Mouse (Mus musculus): ENCODE measurements around the gene Wrb. TPM values are rescaled to one million over a fixed set of nuclear protein-coding genes. Genes with fewer than 3 reads are reported as not detected.

Wrb gene
- polyA plus RNA-seq, 1 experiment = 4.1 TPM

DNA sequence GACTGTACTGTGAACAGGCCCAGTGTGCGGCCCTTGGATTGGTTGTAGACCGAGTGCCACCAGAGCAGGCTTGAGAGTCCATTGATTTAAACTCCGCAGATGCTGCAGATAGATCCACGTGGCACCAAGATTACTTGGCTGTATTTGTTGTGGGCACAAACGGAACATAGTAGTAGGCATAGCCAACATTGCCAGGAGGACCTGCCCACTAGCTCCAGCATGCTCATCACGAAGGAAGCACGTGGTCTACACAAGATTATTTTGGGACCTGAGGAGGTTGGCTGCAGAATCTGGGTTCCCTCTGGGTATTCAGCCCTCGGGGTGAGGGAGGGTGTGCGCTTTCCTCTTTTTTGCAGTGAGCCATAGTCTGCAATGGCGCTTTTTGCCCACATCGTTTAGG lies 12.0 kb downstream of the Wrb start:
- peaks cover 8% of the 10 kb centered on the region for H3K9me3 ChIP-seq
- H3K36me3 ChIP-seq (replicated peaks; ENCODE audit: low read length) = peaks cover 63% of the 10 kb centered on the region
- H3K27me3 ChIP-seq (replicated peaks) = peaks cover 11% of the 10 kb centered on the region
- H3K4me1 ChIP-seq = peaks cover 14% of the 10 kb centered on the region
- TF ChIP-seq FLI1 (IDR thresholded peaks at IDR 0.05; ENCODE audit: low read length) (no peak), GATA1 (IDR thresholded peaks at IDR 0.05; ENCODE audit: borderline replicate concordance, low read length) (no peak)
- no peak overlapping the region for H3K4me3 ChIP-seq (replicated peaks)

DNA sequence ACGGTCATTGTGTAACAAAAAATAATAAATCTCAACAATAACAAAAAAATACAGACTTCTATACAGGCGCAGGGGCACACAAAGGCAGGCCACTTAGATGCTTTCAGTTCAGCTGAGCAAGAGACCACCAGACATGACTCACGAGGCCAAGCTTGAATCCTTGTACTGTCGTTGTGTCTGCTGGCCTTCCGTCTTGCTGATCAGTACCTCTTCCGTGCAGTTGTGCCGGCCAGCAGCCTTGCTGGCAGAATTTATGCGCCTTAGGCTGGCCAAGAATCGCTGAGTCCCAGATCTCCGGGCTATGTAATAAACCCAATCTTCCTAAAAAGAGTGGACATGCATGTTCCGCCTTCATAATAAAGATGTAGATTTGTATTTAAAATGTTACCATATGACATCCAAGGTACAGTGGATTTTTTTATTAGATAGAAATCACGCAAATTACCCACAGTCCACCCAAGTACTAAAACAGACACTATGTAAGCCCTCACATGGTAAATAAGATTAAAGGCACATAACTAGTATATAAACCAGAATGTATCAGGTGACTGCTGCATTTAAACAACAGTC lies 13.4 kb downstream of the Wrb start:
- TF ChIP-seq FLI1 (IDR thresholded peaks at IDR 0.05; ENCODE audit: low read length) (no peak), GATA1 (IDR thresholded peaks at IDR 0.05; ENCODE audit: borderline replicate concordance, low read length) (no peak)
- peaks cover 16% of the 10 kb centered on the region for H3K27me3 ChIP-seq (replicated peaks)
- H3K36me3 ChIP-seq (replicated peaks; ENCODE audit: low read length) = peaks cover 50% of the 10 kb centered on the region
- peaks cover 8% of the 10 kb centered on the region for H3K9me3 ChIP-seq
- peaks cover 14% of the 10 kb centered on the region for H3K4me1 ChIP-seq
- H3K4me3 ChIP-seq (replicated peaks) = no peak overlapping the region

DNA sequence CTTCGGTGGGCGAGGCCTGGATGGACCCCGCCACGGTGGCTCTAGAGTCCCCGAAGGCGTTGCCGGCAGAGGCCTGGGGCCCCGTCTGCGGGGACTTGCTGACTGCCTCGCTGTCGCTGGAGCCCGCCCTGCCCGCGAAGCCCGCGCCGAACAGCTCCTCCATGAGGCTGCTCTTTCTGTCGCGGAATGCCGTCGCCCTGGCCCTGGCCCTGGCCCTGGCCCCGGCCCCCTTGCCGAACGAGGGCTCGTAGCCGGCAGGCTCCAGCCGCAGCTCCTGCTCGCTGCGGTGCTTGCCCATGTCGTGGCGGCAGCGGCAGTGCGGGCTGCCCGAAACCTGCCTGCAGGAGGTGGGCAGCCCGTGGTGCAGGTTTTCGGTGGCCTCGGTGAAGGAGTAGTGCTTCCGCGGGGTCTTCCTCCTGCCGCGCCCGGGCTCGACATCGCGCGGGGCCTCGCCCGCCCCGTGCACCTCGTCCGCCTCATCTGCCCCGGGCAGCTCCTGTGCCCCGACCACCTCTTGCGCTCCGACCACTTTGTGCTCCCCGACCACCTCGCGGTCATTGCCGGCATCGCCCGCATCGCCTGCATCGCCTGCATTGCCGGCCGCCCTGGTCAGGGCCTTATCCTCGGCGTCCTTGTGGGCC lies 14.0 kb downstream of the Wrb start:
- TF ChIP-seq GATA1 (IDR thresholded peaks at IDR 0.05; ENCODE audit: borderline replicate concordance, low read length) (no peak), FLI1 (IDR thresholded peaks at IDR 0.05; ENCODE audit: low read length) (no peak)
- Histone ChIP-seq H3K4me3 (replicated peaks) (peak overlapping the region; percentile 77), H3K36me3 (replicated peaks; ENCODE audit: low read length) (peaks cover 44% of the 10 kb centered on the region), H3K27me3 (replicated peaks) (peaks cover 16% of the 10 kb centered on the region), H3K4me1 (peaks cover 14% of the 10 kb centered on the region), H3K9me3 (peaks cover 8% of the 10 kb centered on the region)

DNA sequence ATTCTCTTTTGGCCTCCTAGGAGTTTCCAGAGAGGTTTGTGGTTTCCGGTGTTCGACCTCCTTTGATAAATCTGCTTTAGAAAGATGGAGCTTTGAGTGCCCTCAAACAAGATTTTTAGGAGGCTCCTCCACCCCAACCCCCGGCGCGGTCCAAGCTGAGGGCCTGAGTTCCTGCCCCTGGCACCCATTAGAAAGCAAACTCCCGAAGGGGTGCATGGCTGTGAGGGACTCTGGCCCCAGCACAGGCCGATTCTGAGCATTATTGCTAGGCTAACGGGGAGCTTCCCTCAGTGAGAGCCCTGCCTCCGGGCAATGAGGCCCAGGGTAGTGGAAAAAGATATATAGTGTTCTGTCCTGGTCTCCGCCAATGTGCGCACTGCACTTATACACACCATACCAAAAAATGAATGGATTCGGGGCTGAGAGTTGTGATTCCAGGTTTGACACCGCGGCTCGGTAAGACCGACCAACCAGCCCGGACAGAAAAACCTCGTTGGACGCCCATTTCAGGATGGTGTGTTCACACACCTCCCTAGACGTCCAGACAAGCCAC lies 14.7 kb downstream of the Wrb start:
- Histone ChIP-seq H3K4me3 (replicated peaks) (no peak overlapping the region), H3K36me3 (replicated peaks; ENCODE audit: low read length) (peaks cover 39% of the 10 kb centered on the region), H3K9me3 (peaks cover 8% of the 10 kb centered on the region), H3K4me1 (peaks cover 14% of the 10 kb centered on the region), H3K27me3 (replicated peaks) (peaks cover 16% of the 10 kb centered on the region)
- no peak for TF ChIP-seq GATA1 (IDR thresholded peaks at IDR 0.05; ENCODE audit: borderline replicate concordance, low read length)
- no peak for TF ChIP-seq FLI1 (IDR thresholded peaks at IDR 0.05; ENCODE audit: low read length)

DNA sequence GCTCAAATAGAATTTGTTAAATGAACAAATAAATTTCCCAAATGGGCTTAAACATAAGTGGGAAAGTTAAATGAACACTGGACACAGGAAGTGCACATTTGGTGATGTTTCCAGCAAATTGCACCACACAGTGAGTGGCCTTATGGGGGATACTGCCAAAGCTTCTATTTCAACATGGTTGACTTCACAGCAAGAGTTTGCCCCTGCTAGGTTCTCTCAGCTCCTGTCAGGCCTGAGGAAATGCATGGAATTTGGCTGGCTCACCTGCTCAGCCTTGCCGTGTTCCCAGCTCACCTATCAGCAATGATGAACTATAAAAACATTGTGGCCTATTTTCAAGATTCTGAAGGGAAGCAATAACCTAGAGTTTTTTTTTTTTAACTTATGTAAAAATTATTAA lies 15.7 kb downstream of the Wrb start:
- Histone ChIP-seq H3K4me3 (replicated peaks) (no peak overlapping the region), H3K36me3 (replicated peaks; ENCODE audit: low read length) (peaks cover 29% of the 10 kb centered on the region), H3K9me3 (peaks cover 8% of the 10 kb centered on the region), H3K27me3 (replicated peaks) (peaks cover 16% of the 10 kb centered on the region), H3K4me1 (peaks cover 14% of the 10 kb centered on the region)
- TF ChIP-seq GATA1 (IDR thresholded peaks at IDR 0.05; ENCODE audit: borderline replicate concordance, low read length) (no peak), FLI1 (IDR thresholded peaks at IDR 0.05; ENCODE audit: low read length) (no peak)

GRCm38 (mm10) chr16:96161336-96161735 lies 16.1 kb downstream of the Wrb start:
- Histone ChIP-seq H3K9me3 (peaks cover 10% of the 10 kb centered on the region), H3K4me1 (peaks cover 14% of the 10 kb centered on the region), H3K36me3 (replicated peaks; ENCODE audit: low read length) (peaks cover 26% of the 10 kb centered on the region), H3K27me3 (replicated peaks) (peaks cover 19% of the 10 kb centered on the region), H3K4me3 (replicated peaks) (no peak overlapping the region)
- TF ChIP-seq FLI1 (IDR thresholded peaks at IDR 0.05; ENCODE audit: low read length) = no peak
- no peak for TF ChIP-seq GATA1 (IDR thresholded peaks at IDR 0.05; ENCODE audit: borderline replicate concordance, low read length)

DNA sequence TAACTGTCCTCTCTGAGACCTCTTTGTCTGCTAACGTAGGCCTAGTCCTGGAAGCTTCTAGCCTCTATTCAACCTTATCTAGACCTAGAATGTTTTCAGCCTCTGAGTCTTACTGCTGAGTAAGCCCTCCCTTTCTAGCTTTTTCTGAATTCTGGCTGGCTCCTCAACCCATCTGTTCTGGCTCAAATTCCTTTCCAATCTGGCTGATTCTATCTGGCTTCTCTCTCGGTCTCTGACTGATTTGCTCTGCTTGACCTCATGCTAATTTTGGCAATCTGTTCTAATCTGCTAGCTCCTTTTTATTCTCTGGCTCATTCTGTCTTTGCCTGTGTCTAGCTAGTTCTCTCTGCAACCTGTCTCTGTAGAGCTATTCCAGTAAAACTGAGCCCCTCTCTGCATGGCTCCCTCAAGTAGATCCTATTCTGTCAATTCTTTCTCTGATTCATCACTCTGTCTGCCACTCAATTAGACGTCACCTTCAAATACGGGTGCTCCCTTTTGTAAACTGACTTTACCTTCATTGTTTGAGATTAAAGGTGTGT lies 20.6 kb downstream of the Wrb start:
- Histone ChIP-seq H3K27me3 (replicated peaks) (peaks cover 11% of the 10 kb centered on the region), H3K36me3 (replicated peaks; ENCODE audit: low read length) (no peaks in the 10 kb centered on the region), H3K4me3 (replicated peaks) (no peak overlapping the region), H3K9me3 (peaks cover 10% of the 10 kb centered on the region; the same call in 1 of the 2 replicates), H3K4me1 (peaks cover 5% of the 10 kb centered on the region)
- TF ChIP-seq GATA1 (IDR thresholded peaks at IDR 0.05; ENCODE audit: borderline replicate concordance, low read length) (no peak), FLI1 (IDR thresholded peaks at IDR 0.05; ENCODE audit: low read length) (no peak)

DNA sequence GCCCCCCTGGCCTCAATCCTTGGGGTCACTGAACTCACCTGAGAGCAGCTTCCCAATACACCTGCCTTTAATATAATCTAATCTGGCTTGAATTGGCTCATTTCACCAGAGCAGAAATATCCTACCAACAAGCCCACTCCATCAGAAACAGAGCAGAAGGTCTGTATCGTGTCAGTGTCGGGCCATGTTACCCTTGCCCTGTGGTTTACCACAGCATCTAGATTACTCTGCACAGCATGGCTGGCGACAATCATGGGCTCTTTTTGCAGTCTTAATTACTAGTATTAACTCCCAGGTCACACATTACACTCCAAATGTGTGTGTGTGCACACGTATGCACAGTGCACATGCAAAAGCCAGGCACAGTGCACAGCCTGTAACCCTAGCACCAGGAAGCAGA lies 23.6 kb downstream of the Wrb start:
- Histone ChIP-seq H3K27me3 (replicated peaks) (peaks cover 9% of the 10 kb centered on the region), H3K4me3 (replicated peaks) (no peak overlapping the region), H3K4me1 (peaks cover 5% of the 10 kb centered on the region), H3K36me3 (replicated peaks; ENCODE audit: low read length) (no peaks in the 10 kb centered on the region), H3K9me3 (peaks cover 10% of the 10 kb centered on the region; the same call in 1 of the 2 replicates)
- TF ChIP-seq GATA1 (IDR thresholded peaks at IDR 0.05; ENCODE audit: borderline replicate concordance, low read length) (no peak), FLI1 (IDR thresholded peaks at IDR 0.05; ENCODE audit: low read length) (no peak)

DNA sequence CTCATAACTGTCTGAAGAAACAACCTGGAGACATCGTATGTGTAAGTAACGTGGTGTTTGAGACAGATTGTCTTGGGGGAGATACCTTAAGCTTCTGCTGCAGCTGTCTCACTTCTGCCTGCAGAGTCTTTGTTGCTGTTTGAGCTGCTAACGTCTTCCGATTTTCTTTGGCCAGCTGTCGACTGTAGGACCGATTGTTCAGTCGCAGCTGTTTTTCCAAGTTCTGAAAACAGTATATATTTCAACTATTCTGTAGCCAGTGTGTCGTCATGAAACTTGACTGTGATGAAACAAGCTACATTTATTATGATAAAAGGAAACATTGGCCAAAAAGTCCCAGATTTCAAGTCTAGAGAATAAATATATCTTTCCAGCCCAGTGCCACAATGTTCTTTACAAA lies 28.4 kb downstream of the Wrb start:
- Histone ChIP-seq H3K9me3 (peaks cover 8% of the 10 kb centered on the region), H3K36me3 (replicated peaks; ENCODE audit: low read length) (no peaks in the 10 kb centered on the region), H3K4me3 (replicated peaks) (no peak overlapping the region), H3K27me3 (replicated peaks) (peaks cover 12% of the 10 kb centered on the region), H3K4me1 (peaks cover 4% of the 10 kb centered on the region)
- no peak for TF ChIP-seq FLI1 (IDR thresholded peaks at IDR 0.05; ENCODE audit: low read length)
- no peak for TF ChIP-seq GATA1 (IDR thresholded peaks at IDR 0.05; ENCODE audit: borderline replicate concordance, low read length)

- TF ChIP-seq GATA1 (IDR thresholded peaks at IDR 0.05; ENCODE audit: borderline replicate concordance, low read length) (no peak), FLI1 (IDR thresholded peaks at IDR 0.05; ENCODE audit: low read length) (no peak)
- Histone ChIP-seq H3K4me3 (replicated peaks) (no peak overlapping the region), H3K9me3 (peaks cover 23% of the 10 kb centered on the region), H3K27me3 (replicated peaks) (peaks cover 8% of the 10 kb centered on the region), H3K36me3 (replicated peaks; ENCODE audit: low read length) (no peaks in the 10 kb centered on the region), H3K4me1 (no peaks in the 10 kb centered on the region)
These were observed 30.2 kb downstream of the Wrb start for GRCm38 (mm10) chr16:96175399-96175798.

Measured in megakaryocyte, embryonic 14.5 days (primary cell).